Mouse (Mus musculus) CH12.LX (cell line): Measurements from ENCODE around the gene Lpxn.
A peak's percentile ranks its signal among the peaks of the same experiment; 100 is the strongest.

Experiments
- CHD2 ChIP-seq: IDR thresholded peaks from 2 replicates; pipeline ENCODE4 v1.6.1; 2011; ENCODE audit warnings: low read length, improper control_type of control experiment
- ELF1 ChIP-seq: IDR thresholded peaks from 2 replicates; pipeline ENCODE4 v1.6.1; 2014; ENCODE audit warnings: low read depth, mild to moderate bottlenecking, inconsistent platforms, low read length, improper control_type of control experiment
- EP300 ChIP-seq: IDR thresholded peaks from 2 replicates; pipeline ENCODE4 v1.6.1; 2011; ENCODE audit warnings: low read length, improper control_type of control experiment
- MAFK ChIP-seq: IDR thresholded peaks from 2 replicates; pipeline ENCODE4 v1.6.1; 2011; ENCODE audit warnings: low read length, improper control_type of control experiment; ENCODE audit not compliant: insufficient replicate concordance
- POLR2A ChIP-seq: IDR thresholded peaks from 2 replicates; pipeline ENCODE4 v1.6.1; 2011; ENCODE audit warnings: low read depth, mild to moderate bottlenecking, improper control_type of control experiment, low read length
- RAD21 ChIP-seq: IDR thresholded peaks from 2 replicates; pipeline ENCODE4 v1.6.1; 2011; ENCODE audit warnings: low read depth, mild to moderate bottlenecking, low read length, improper control_type of control experiment, moderate library complexity
- USF1 ChIP-seq: IDR thresholded peaks from 2 replicates; pipeline ENCODE4 v1.6.1; 2014; ENCODE audit warnings: low read depth, mild to moderate bottlenecking, inconsistent platforms, low read length, improper control_type of control experiment
- ZMIZ1 ChIP-seq: IDR thresholded peaks from 2 replicates; pipeline ENCODE4 v1.6.1; 2012; ENCODE audit warnings: low read depth, mild to moderate bottlenecking, inconsistent platforms, low read length, improper control_type of control experiment
- ZNF384 ChIP-seq: IDR thresholded peaks from 2 replicates; pipeline ENCODE4 v1.6.1; 2012; ENCODE audit warnings: low read depth, low read length, improper control_type of control experiment, inconsistent platforms

DNA sequence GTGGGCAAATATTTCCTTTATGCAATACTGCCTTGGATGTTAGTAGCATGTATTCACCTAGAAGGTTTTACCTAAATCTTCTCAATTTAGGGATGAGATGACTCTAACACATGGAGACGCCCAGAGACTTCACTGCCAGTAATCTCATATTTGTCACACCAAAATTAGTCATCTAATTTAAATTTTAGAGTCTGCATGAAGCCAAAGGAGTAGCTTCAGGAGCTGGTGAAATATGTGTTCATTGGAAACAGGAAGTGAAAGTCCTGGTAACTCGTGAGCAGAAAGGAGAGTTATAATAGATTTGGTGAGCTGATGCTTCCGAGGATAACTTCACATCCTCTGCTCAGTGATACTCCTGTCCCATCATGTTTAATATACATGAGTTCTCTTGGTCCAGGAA lies 5.1 kb downstream of the Lpxn start:
- TF ChIP-seq ELF1 (no peak), ZMIZ1 (no peak), MAFK (no peak), POLR2A (no peak), USF1 (no peak), ZNF384 (no peak), EP300 (peak; percentile 91), RAD21 (no peak), CHD2 (no peak)
